Mouse (Mus musculus) layer of hippocampus, postnatal 14 days (tissue): ENCODE measurements at regions not wholly inside any gene's neighbourhood (a gene's known extent, or its start where the extent isn't known, plus 50 kb on each side); places are given as distances from the start of the nearest gene placed in this dataset.

Source experiments
- DNase-seq, 2 experiments: peaks; one replicate each; pipeline ENCODE4 v3.0.0; 2021 to 2022; ENCODE audit warnings: low spot score in 2 of 2, mixed read lengths in 1 of 2

- peak; percentile 88 to 93 for DNase-seq
These were observed 295.0 kb upstream of the Prkd1 start for GRCm38 (mm10) chr12:50943741-50944521.

GRCm38 (mm10) chr12:50943340-50943739 lies 294.4 kb upstream of the Prkd1 start:
- DNase-seq = peak in 1 of 2 experiments; percentile 19

GRCm38 (mm10) chr12:50935516-50935915 lies 286.6 kb upstream of the Prkd1 start:
- no peak for DNase-seq

GRCm38 (mm10) chr12:50932496-50932895 lies 283.6 kb upstream of the Prkd1 start:
- no peak for DNase-seq

GRCm38 (mm10) chr12:50929641-50930040 lies 280.7 kb upstream of the Prkd1 start:
- no peak for DNase-seq

- no peak for DNase-seq
These were observed 277.3 kb upstream of the Prkd1 start for GRCm38 (mm10) chr12:50926234-50926633.

- DNase-seq = no peak
These were observed 272.8 kb upstream of the Prkd1 start for GRCm38 (mm10) chr12:50921739-50922138.

GRCm38 (mm10) chr12:50899609-50900447 lies 250.9 kb upstream of the Prkd1 start:
- DNase-seq = no peak

GRCm38 (mm10) chr12:50897606-50898166 lies 248.8 kb upstream of the Prkd1 start:
- DNase-seq = no peak

- peak in 1 of 2 experiments; percentile 33 for DNase-seq
These were observed 244.7 kb upstream of the Prkd1 start for GRCm38 (mm10) chr12:50893604-50894003.

GRCm38 (mm10) chr12:50875796-50876195 lies 226.9 kb upstream of the Prkd1 start:
- DNase-seq = no peak

- DNase-seq = peak in 1 of 2 experiments; percentile 2
These were observed 225.1 kb upstream of the Prkd1 start for GRCm38 (mm10) chr12:50874024-50874398.

GRCm38 (mm10) chr12:50873390-50874023 lies 224.6 kb upstream of the Prkd1 start:
- peak in 1 of 2 experiments; percentile 30 for DNase-seq

GRCm38 (mm10) chr12:50851644-50852043 lies 202.7 kb upstream of the Prkd1 start:
- DNase-seq = no peak

- no peak for DNase-seq
These were observed 199.1 kb upstream of the Prkd1 start for GRCm38 (mm10) chr12:50847976-50848375.

GRCm38 (mm10) chr12:50842744-50843143 lies 193.8 kb upstream of the Prkd1 start:
- DNase-seq = no peak

- no peak for DNase-seq
These were observed 190.5 kb upstream of the Prkd1 start for GRCm38 (mm10) chr12:50839391-50839790.

GRCm38 (mm10) chr12:50808731-50809281 lies 159.9 kb upstream of the Prkd1 start:
- DNase-seq = no peak

GRCm38 (mm10) chr12:50804391-50804790 lies 155.5 kb upstream of the Prkd1 start:
- DNase-seq = no peak

GRCm38 (mm10) chr12:50765156-50765940 lies 116.5 kb upstream of the Prkd1 start:
- DNase-seq = peak in 1 of 2 experiments; percentile 20
